Mouse (Mus musculus) hindbrain, postnatal 0 days (tissue): ENCODE data around the gene Exosc9. TPM values are rescaled to one million over a fixed set of nuclear protein-coding genes. Genes with fewer than 3 reads are reported as not detected.

Experiments used
- ATAC-seq: fragments of 200-750 bp; cut with Nextera tagmentation; 2 replicates; pipeline ENCODE4 v1.8.0; 2017; ENCODE audit warnings: mild to moderate bottlenecking, moderate TSS enrichment, moderate library complexity
- DNase-seq: peaks from one replicate; pipeline ENCODE4 v3.0.0-alpha.2; 2015; ENCODE audit warnings: low spot score
- H3K27ac ChIP-seq: fragments of 300-500 bp; sonication (generic); 2 replicates; pipeline ENCODE4 v1.5.1; 2014; ENCODE audit warnings: mild to moderate bottlenecking
- H3K27me3 ChIP-seq: fragments of 300-500 bp; sonication (generic); 2 replicates; pipeline ENCODE4 v1.6.1; 2014; ENCODE audit warnings: low read length, mixed read lengths; ENCODE audit not compliant: insufficient read depth
- H3K36me3 ChIP-seq: fragments of 300-500 bp; sonication (generic); 2 replicates; pipeline ENCODE4 v1.6.1; 2014; ENCODE audit warnings: low read length, mixed read lengths; ENCODE audit not compliant: insufficient read depth
- H3K4me1 ChIP-seq: fragments of 300-500 bp; sonication (generic); 2 replicates; pipeline ENCODE4 v1.6.1; 2014; ENCODE audit warnings: antibody characterized with exemption, low read length, mixed read lengths; ENCODE audit not compliant: insufficient read depth
- H3K4me2 ChIP-seq: fragments of 300-500 bp; sonication (generic); 2 replicates; pipeline ENCODE4 v1.6.1; 2014; ENCODE audit warnings: low read depth, mild to moderate bottlenecking, low read length, moderate library complexity, mixed read lengths
- H3K4me3 ChIP-seq: fragments of 300-500 bp; sonication (generic); 2 replicates; pipeline ENCODE4 v1.5.1; 2014; ENCODE audit warnings: low read length
- H3K9ac ChIP-seq: fragments of 300-500 bp; sonication (generic); replicated peaks from 2 replicates; pipeline ENCODE4 v1.6.1; 2014; ENCODE audit warnings: mild to moderate bottlenecking, low read length, moderate library complexity, mixed read lengths
- H3K9me3 ChIP-seq: fragments of 300-500 bp; sonication (generic); 2 replicates; pipeline ENCODE4 v1.6.1; 2016; ENCODE audit warnings: low read length, mixed read lengths
- CTCF ChIP-seq: IDR thresholded peaks from 2 replicates; pipeline ENCODE4 v1.5.1; 2016; ENCODE audit warnings: antibody characterized with exemption, control low read depth, low read depth
- WGBS: fragments of 180-500 bp; shearing (Covaris S2); extraction: QIAGEN DNeasy Blood & Tissue Kit; methylation state at CpG from one replicate; pipeline ENCODE4 v1.1.7; 2014; 5-methylcytosine and 5-hydroxymethylcytosine counted together
- polyA plus RNA-seq: library from polyadenylated mRNA; unstranded; fragments of >200 nt; fragmentation: Nextera tagmentation; extraction: Ambion mirVana; gene quantifications from 2 replicates; pipeline ENCODE4 v1.2.1, GENCODE M21; 2015
- total RNA-seq: library from RNA; depleted of rRNA; stranded (reverse); fragments of >200 nt; gene quantifications from 2 replicates; pipeline ENCODE4 v1.2.3, GENCODE M21; 2014

Gene Exosc9
- total and polyA plus RNA-seq, 2 experiments from 2014 or later, result 34.9 to 68.2 TPM

GRCm38 (mm10) chr3:36551851-36552384 lies 488 bp upstream of the Exosc9 start:
- peak overlapping the region; percentile 55 for H3K4me3 ChIP-seq
- DNase-seq, result peak; percentile 37
- H3K27me3 ChIP-seq, result no peaks in the 10 kb centered on the region
- peak overlapping the region; percentile 66 for H3K4me2 ChIP-seq
- 8% methylated on average over 12 of the region's 12 CpGs for WGBS
- ATAC-seq, result no peak; the same call in 1 of the 2 replicates
- peaks cover 5% of the 10 kb centered on the region; the same call in 1 of the 2 replicates for H3K4me1 ChIP-seq
- H3K36me3 ChIP-seq, result peaks cover 15% of the 10 kb centered on the region; the same call in 1 of the 2 replicates
- H3K9ac ChIP-seq, result peak overlapping the region; percentile 51
- H3K27ac ChIP-seq, result peak overlapping the region; percentile 75
- TF ChIP-seq CTCF, result no peak
- no peaks in the 10 kb centered on the region for H3K9me3 ChIP-seq

DNA sequence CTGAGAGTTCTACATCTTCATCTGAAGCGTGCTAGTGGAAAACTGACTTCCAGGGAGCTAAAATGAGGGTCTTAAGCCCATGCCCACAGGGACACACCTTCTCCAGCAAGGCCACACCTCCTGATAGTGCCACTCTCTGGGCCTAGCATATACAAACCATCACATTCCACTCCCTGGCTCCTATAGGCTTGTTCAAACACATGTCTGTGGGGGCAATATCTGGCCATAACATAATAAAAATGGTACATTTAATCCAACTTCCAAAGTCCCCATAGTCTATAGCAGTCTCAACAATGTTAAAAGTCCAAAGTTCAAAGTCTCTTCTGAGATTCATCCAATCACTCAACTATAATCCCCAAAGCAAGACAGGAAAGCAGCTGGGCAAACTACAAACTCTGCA lies 5.2 kb downstream of the Exosc9 start:
- no peaks in the 10 kb centered on the region for H3K4me1 ChIP-seq
- 89% methylated on average over 1 of the region's 1 CpGs for WGBS
- no peak for TF ChIP-seq CTCF
- H3K27me3 ChIP-seq, result no peaks in the 10 kb centered on the region
- ATAC-seq, result no peak
- H3K9ac ChIP-seq, result no peak overlapping the region
- no peak overlapping the region for H3K4me3 ChIP-seq
- H3K4me2 ChIP-seq, result no peak overlapping the region
- no peaks in the 10 kb centered on the region for H3K9me3 ChIP-seq
- H3K27ac ChIP-seq, result no peak overlapping the region
- no peak for DNase-seq
- H3K36me3 ChIP-seq, result peaks cover 53% of the 10 kb centered on the region

DNA sequence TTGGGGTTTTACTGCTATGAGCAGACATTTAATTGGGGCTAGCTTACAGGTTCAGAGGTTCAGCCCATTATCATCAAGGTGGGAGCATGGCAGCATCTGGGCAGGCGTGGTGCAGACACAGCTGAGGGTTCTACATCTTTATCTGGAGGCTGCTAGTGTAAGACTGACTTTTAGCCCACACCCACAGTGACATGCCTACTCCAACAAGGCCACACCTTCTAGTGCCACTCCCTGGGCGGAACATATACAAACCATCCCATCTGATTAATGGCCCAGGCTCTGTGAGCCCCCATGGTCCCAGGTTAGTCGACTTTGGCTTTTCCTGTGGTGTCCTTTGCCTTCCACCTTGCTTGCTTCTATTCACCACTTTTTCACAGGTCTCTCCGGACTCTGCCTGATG lies 7.2 kb downstream of the Exosc9 start:
- Histone ChIP-seq H3K27ac (no peak overlapping the region), H3K36me3 (peaks cover 62% of the 10 kb centered on the region), H3K9ac (no peak overlapping the region), H3K27me3 (no peaks in the 10 kb centered on the region), H3K4me2 (no peak overlapping the region), H3K9me3 (no peaks in the 10 kb centered on the region), H3K4me1 (no peaks in the 10 kb centered on the region), H3K4me3 (no peak overlapping the region)
- ATAC-seq (0 out of 2 replicates have a peak, but pooled peaks have one; percentile 21), DNase-seq (no peak)
- TF ChIP-seq CTCF, result no peak
- 90% methylated on average over 4 of the region's 4 CpGs for WGBS

- WGBS, result 88% methylated on average over 3 of the region's 3 CpGs
- Histone ChIP-seq H3K36me3 (peaks cover 53% of the 10 kb centered on the region), H3K4me3 (no peak overlapping the region), H3K4me1 (no peaks in the 10 kb centered on the region), H3K9ac (no peak overlapping the region), H3K9me3 (no peaks in the 10 kb centered on the region), H3K4me2 (no peak overlapping the region), H3K27ac (no peak overlapping the region), H3K27me3 (no peaks in the 10 kb centered on the region)
- DNase-seq (no peak), ATAC-seq (no peak)
- TF ChIP-seq CTCF, result no peak
Observed at GRCm38 (mm10) chr3:36563666-36564065, 11.3 kb downstream of the Exosc9 start.

DNA sequence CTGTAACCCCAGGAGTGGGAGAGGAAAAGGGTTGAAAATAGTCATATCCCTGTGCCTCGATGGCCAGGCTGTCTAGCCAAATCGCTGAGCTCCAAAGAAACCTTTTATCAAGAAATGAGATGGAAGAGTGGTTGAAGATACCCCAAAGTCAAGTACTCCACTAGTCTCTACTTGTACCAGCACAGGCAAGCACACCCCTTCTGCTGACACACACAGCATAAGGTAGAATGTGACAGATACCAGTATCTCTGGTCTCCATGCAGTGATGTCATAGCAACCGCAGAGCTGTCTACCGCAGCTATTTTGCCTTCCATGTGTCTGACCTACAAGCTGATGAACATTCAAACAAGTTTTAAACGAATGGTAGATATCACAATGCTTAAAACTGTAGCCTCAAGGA lies 17.4 kb downstream of the Exosc9 start:
- ATAC-seq (no peak), DNase-seq (no peak)
- 83% methylated on average over 5 of the region's 5 CpGs for WGBS
- H3K9ac ChIP-seq, result no peak overlapping the region
- H3K27me3 ChIP-seq, result no peaks in the 10 kb centered on the region
- no peak overlapping the region for H3K27ac ChIP-seq
- H3K9me3 ChIP-seq, result no peaks in the 10 kb centered on the region
- no peak for TF ChIP-seq CTCF
- H3K4me2 ChIP-seq, result peak overlapping the region; percentile 95
- peak overlapping the region; percentile 78; the same call in 1 of the 2 replicates for H3K4me3 ChIP-seq
- peaks cover 12% of the 10 kb centered on the region for H3K36me3 ChIP-seq
- H3K4me1 ChIP-seq, result no peaks in the 10 kb centered on the region

DNA sequence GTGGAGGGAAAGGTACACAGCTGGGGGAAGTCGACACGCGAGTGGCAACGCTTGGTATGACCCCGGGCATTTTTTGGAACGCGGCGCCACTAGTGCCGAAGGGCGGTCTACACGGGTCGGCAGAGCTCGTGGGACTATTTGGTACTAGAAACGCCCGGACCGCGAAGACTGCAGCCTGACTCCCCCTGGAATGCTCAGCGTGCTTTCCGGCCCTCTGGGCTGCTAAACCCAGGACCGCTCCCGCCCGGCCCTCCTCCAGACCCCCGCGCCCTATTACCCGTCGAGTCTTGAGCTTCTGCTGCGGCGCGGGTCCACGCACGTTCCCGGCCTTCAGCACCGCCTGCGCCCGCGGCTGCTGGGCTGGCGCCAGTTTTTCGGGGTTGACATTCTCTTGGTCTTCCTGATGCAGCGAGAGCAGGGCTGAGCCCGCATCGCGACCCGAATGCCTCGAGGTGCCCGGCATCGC lies 19.0 kb downstream of the Exosc9 start:
- no peak for TF ChIP-seq CTCF
- peak overlapping the region; percentile 95 for H3K4me2 ChIP-seq
- no peak; the same call in 1 of the 2 replicates for ATAC-seq
- peak overlapping the region; percentile 78 for H3K4me3 ChIP-seq
- peak overlapping the region; percentile 61 for H3K9ac ChIP-seq
- WGBS, result under 1% methylated on average over 46 of the region's 46 CpGs
- H3K9me3 ChIP-seq, result no peaks in the 10 kb centered on the region
- H3K27ac ChIP-seq, result peak overlapping the region; percentile 5; the same call in 1 of the 2 replicates
- peaks cover 3% of the 10 kb centered on the region; the same call in 1 of the 2 replicates for H3K36me3 ChIP-seq
- no peaks in the 10 kb centered on the region for H3K27me3 ChIP-seq
- DNase-seq, result peak; percentile 20
- no peaks in the 10 kb centered on the region for H3K4me1 ChIP-seq

GRCm38 (mm10) chr3:36571827-36572378 lies 19.5 kb downstream of the Exosc9 start, which contains the start of gene Ccna2:
TSS of gene Ccna2 (minus strand) at chr3:36572150.
- TF ChIP-seq CTCF, result peak; percentile 72
- WGBS, result under 1% methylated on average over 58 of the region's 60 CpGs
- Histone ChIP-seq H3K4me1 (no peaks in the 10 kb centered on the region), H3K27ac (peak within 1 kb of the TSS; percentile 85), H3K4me2 (peak within 1 kb of the TSS; percentile 95), H3K36me3 (no peaks in the 10 kb centered on the region; the same call in 1 of the 2 replicates), H3K9ac (peak within 1 kb of the TSS; percentile 61), H3K9me3 (no peaks in the 10 kb centered on the region), H3K4me3 (peak within 1 kb of the TSS; percentile 78), H3K27me3 (no peaks in the 10 kb centered on the region)
- DNase-seq, result peak; percentile 98
- peak; percentile 100 for ATAC-seq
